Mouse (Mus musculus): ENCODE data around the gene Ttc28. TPM values are rescaled to one million over a fixed set of nuclear protein-coding genes. Genes with fewer than 3 reads are reported as not detected.

The Ttc28 gene
- total and polyA plus RNA-seq, 2 experiments: 0.81 to 0.83 TPM

GRCm38 (mm10) chr5:111161146-111161930, 281.7 kb downstream of the Ttc28 start:
- no peak for TF ChIP-seq CTCF (IDR thresholded peaks at IDR 0.05; ENCODE audit: low read depth, low read length)
- no peak for TF ChIP-seq POLR2A (IDR thresholded peaks at IDR 0.05; ENCODE audit: extremely low read depth, insufficient read depth, low read length)
- 60% methylated on average over 7 of the region's 7 CpGs for WGBS
- Histone ChIP-seq H3K4me1 (ENCODE audit: control insufficient read depth, insufficient read depth, low read length) (no peaks in the 10 kb centered on the region; the same call in 1 of the 2 replicates), H3K27me3 (ENCODE audit: control insufficient read depth, insufficient read depth, low read length) (no peaks in the 10 kb centered on the region), H3K36me3 (ENCODE audit: control insufficient read depth, insufficient read depth, low read length) (no peaks in the 10 kb centered on the region), H3K27ac (replicated peaks; ENCODE audit: insufficient read depth, low read depth, low read length) (no peak overlapping the region), H3K4me3 (ENCODE audit: insufficient read depth, low read depth, low read length) (no peak overlapping the region), H3K9ac (ENCODE audit: low read depth, low read length) (no peak overlapping the region), H3K79me2 (ENCODE audit: control insufficient read depth, insufficient read depth, low read length) (no peaks in the 10 kb centered on the region)
- peak; percentile 14 for DNase-seq (ENCODE audit: extremely low read depth, low read depth, low spot score)

- H3K27ac ChIP-seq (replicated peaks; ENCODE audit: insufficient read depth, low read depth, low read length): no peak overlapping the region
- DNase-seq (ENCODE audit: extremely low read depth, low read depth, low spot score): no peak
- WGBS: 89% methylated on average over 6 of the region's 6 CpGs
- no peaks in the 10 kb centered on the region for H3K79me2 ChIP-seq (ENCODE audit: control insufficient read depth, insufficient read depth, low read length)
- TF ChIP-seq POLR2A (IDR thresholded peaks at IDR 0.05; ENCODE audit: extremely low read depth, insufficient read depth, low read length) (no peak), CTCF (IDR thresholded peaks at IDR 0.05; ENCODE audit: low read depth, low read length) (no peak)
- H3K4me1 ChIP-seq (ENCODE audit: control insufficient read depth, insufficient read depth, low read length): no peaks in the 10 kb centered on the region
- no peak overlapping the region for H3K9ac ChIP-seq (ENCODE audit: low read depth, low read length)
- no peak overlapping the region for H3K4me3 ChIP-seq (ENCODE audit: insufficient read depth, low read depth, low read length)
- no peaks in the 10 kb centered on the region for H3K27me3 ChIP-seq (ENCODE audit: control insufficient read depth, insufficient read depth, low read length)
- no peaks in the 10 kb centered on the region for H3K36me3 ChIP-seq (ENCODE audit: control insufficient read depth, insufficient read depth, low read length)
Measured at GRCm38 (mm10) chr5:111162857-111163256, 283.3 kb downstream of the Ttc28 start.

GRCm38 (mm10) chr5:111163377-111163776, 283.8 kb downstream of the Ttc28 start:
- H3K27me3 ChIP-seq (ENCODE audit: control insufficient read depth, insufficient read depth, low read length): no peaks in the 10 kb centered on the region
- DNase-seq (ENCODE audit: extremely low read depth, low read depth, low spot score): no peak
- H3K36me3 ChIP-seq (ENCODE audit: control insufficient read depth, insufficient read depth, low read length): no peaks in the 10 kb centered on the region
- WGBS: 87% methylated on average over 11 of the region's 11 CpGs
- H3K4me1 ChIP-seq (ENCODE audit: control insufficient read depth, insufficient read depth, low read length): no peaks in the 10 kb centered on the region
- H3K9ac ChIP-seq (ENCODE audit: low read depth, low read length): no peak overlapping the region
- no peak overlapping the region for H3K4me3 ChIP-seq (ENCODE audit: insufficient read depth, low read depth, low read length)
- no peak overlapping the region for H3K27ac ChIP-seq (replicated peaks; ENCODE audit: insufficient read depth, low read depth, low read length)
- H3K79me2 ChIP-seq (ENCODE audit: control insufficient read depth, insufficient read depth, low read length): no peaks in the 10 kb centered on the region
- TF ChIP-seq POLR2A (IDR thresholded peaks at IDR 0.05; ENCODE audit: extremely low read depth, insufficient read depth, low read length) (no peak), CTCF (IDR thresholded peaks at IDR 0.05; ENCODE audit: low read depth, low read length) (no peak)

GRCm38 (mm10) chr5:111164348-111164920, 284.8 kb downstream of the Ttc28 start:
- Histone ChIP-seq H3K27ac (replicated peaks; ENCODE audit: insufficient read depth, low read depth, low read length) (no peak overlapping the region), H3K4me3 (ENCODE audit: insufficient read depth, low read depth, low read length) (no peak overlapping the region), H3K27me3 (ENCODE audit: control insufficient read depth, insufficient read depth, low read length) (no peaks in the 10 kb centered on the region), H3K9ac (ENCODE audit: low read depth, low read length) (no peak overlapping the region), H3K79me2 (ENCODE audit: control insufficient read depth, insufficient read depth, low read length) (no peaks in the 10 kb centered on the region), H3K36me3 (ENCODE audit: control insufficient read depth, insufficient read depth, low read length) (no peaks in the 10 kb centered on the region), H3K4me1 (ENCODE audit: control insufficient read depth, insufficient read depth, low read length) (no peaks in the 10 kb centered on the region)
- no peak for DNase-seq (ENCODE audit: extremely low read depth, low read depth, low spot score)
- 74% methylated on average over 9 of the region's 9 CpGs for WGBS
- TF ChIP-seq POLR2A (IDR thresholded peaks at IDR 0.05; ENCODE audit: extremely low read depth, insufficient read depth, low read length): no peak
- TF ChIP-seq CTCF (IDR thresholded peaks at IDR 0.05; ENCODE audit: low read depth, low read length): no peak

- Histone ChIP-seq H3K36me3 (ENCODE audit: control insufficient read depth, insufficient read depth, low read length) (no peaks in the 10 kb centered on the region), H3K27ac (replicated peaks; ENCODE audit: insufficient read depth, low read depth, low read length) (no peak overlapping the region), H3K27me3 (ENCODE audit: control insufficient read depth, insufficient read depth, low read length) (no peaks in the 10 kb centered on the region), H3K79me2 (ENCODE audit: control insufficient read depth, insufficient read depth, low read length) (no peaks in the 10 kb centered on the region), H3K4me1 (ENCODE audit: control insufficient read depth, insufficient read depth, low read length) (no peaks in the 10 kb centered on the region), H3K9ac (ENCODE audit: low read depth, low read length) (no peak overlapping the region), H3K4me3 (ENCODE audit: insufficient read depth, low read depth, low read length) (no peak overlapping the region)
- 84% methylated on average over 9 of the region's 9 CpGs for WGBS
- TF ChIP-seq POLR2A (IDR thresholded peaks at IDR 0.05; ENCODE audit: extremely low read depth, insufficient read depth, low read length) (no peak), CTCF (IDR thresholded peaks at IDR 0.05; ENCODE audit: low read depth, low read length) (no peak)
- DNase-seq (ENCODE audit: extremely low read depth, low read depth, low spot score): no peak
Measured at GRCm38 (mm10) chr5:111170383-111170782, 290.8 kb downstream of the Ttc28 start.

- no peak for DNase-seq (ENCODE audit: extremely low read depth, low read depth, low spot score)
- Histone ChIP-seq H3K4me3 (ENCODE audit: insufficient read depth, low read depth, low read length) (no peak overlapping the region), H3K79me2 (ENCODE audit: control insufficient read depth, insufficient read depth, low read length) (no peaks in the 10 kb centered on the region), H3K9ac (ENCODE audit: low read depth, low read length) (no peak overlapping the region), H3K4me1 (ENCODE audit: control insufficient read depth, insufficient read depth, low read length) (peaks cover 1% of the 10 kb centered on the region; the same call in 1 of the 2 replicates), H3K36me3 (ENCODE audit: control insufficient read depth, insufficient read depth, low read length) (no peaks in the 10 kb centered on the region), H3K27me3 (ENCODE audit: control insufficient read depth, insufficient read depth, low read length) (no peaks in the 10 kb centered on the region), H3K27ac (replicated peaks; ENCODE audit: insufficient read depth, low read depth, low read length) (no peak overlapping the region)
- TF ChIP-seq CTCF (IDR thresholded peaks at IDR 0.05; ENCODE audit: low read depth, low read length) (no peak), POLR2A (IDR thresholded peaks at IDR 0.05; ENCODE audit: extremely low read depth, insufficient read depth, low read length) (no peak)
- WGBS: 86% methylated on average over 12 of the region's 12 CpGs
Measured at GRCm38 (mm10) chr5:111175410-111175809, 295.8 kb downstream of the Ttc28 start.
